Mouse (Mus musculus) NIH3T3 (cell line): ENCODE measurements around the gene Hccs.
"Not testable (repeated sequence)": the region's sequence is repeated elsewhere in the genome, so short reads cannot be mapped to it uniquely, and the experiment has no call there.

Experiments
- DNase-seq: peaks from one replicate; pipeline ENCODE4 v3.0.0-alpha.2; 2012; ENCODE audit warnings: low read depth

Gene Hccs

DNA sequence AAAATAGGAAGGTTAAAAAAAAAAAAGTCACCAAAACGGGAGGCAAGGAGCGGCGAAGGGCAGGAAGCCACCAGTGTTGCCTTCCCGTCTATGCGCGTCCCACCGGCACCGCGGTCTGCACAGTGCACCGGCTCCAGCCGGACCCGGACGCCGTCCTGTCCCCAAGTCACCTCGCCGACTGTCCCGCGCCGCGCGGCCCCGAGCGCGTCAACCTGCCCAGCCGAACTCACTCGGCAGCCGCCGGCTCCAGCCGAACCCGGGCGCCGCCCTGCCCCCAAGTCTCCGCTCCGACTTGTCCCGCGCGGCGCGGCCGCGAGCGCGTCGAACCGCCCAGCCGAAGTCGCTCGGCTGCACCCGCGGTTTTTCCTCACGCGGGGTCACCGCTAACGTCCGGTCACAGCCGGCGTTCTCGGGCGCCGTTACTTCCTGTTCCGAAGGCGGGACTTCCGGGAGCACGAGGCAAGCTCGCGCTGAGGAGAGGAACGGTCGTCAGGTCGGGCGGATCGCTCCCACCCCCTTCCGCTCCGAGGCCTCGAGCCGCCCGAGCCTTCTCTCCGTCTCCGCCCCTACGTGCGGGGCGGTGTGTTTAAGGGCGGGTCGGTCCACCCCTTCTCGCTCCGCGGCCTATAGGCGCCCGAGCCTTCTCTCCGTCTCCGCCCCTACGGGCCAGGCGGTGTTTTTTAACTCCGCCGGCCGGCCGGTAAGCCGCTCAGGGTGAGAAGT lies at the start of gene Hccs:
Gene Hccs (minus strand): TSS at position 428 of the 723 bp plus-strand sequence.
- DNase-seq = peak; percentile 93

DNA sequence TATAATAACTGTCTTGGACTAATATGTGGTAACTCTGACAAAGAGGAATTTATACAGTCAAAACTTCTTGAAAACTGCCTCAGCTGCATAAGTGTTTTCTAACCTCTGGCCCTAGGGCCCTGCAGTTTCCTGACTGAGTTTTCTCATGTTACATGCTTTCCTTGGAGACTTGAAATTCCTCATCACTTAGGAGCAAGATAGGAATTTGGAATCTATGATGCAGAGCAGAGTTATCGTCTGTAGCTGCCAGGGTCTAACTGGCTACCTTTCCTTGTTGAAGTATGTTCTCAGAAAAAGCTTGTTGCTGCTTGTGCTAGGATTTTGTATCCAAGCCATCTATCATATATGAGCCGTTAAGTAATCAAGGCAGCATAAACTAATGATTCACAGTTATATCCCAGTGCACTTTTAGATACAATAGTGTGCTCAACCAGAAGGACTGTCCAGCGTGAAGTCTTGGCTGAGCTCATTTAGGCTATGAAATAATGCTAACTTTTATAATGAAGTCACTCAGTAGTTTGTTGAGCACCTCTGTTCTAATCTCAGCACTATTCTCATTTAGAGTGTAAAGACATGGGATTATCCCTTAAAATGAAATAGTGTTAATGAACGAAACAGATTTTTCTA lies 37.1 kb upstream of the Hccs start:
- DNase-seq = peak; percentile 57

DNA sequence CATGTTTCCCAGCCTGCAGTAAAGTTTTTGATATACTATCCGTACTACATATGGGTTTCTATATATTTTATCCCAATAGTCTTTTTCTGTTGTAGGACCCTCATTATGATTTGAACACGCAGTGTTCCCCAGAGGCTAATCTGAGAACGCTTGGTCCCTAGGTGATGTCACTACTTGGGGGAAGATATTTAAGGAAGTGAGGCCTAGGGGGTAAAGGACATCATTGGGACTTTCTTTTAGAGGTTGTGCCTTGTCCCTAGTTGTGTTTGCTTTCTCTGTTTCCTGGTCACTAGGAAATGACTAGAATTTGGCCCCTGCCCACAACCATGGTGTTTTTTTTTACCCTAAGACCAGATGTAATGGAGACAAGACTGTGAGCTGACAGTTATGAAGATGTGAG lies 18.0 kb upstream of the Hccs start:
- no peak for DNase-seq

DNA sequence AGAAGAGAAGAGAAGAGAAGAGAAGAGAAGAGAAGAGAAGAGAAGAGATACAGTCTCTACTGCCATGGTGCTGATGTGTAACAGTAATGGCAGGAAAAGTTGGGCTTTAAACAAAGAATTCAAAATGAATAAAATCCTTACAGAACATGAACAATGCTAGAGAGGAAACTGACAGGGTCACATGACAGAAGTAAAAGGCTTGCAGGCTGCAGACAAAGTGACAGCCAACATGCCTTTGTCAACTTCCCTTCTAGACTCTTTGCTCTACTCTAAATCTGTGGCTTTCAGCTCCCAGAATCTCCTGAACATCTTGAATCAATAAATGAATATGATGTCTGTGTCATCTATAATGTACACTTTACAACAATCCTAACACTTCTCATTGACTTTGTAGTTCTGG lies 17.4 kb upstream of the Hccs start:
- DNase-seq = no peak

DNA sequence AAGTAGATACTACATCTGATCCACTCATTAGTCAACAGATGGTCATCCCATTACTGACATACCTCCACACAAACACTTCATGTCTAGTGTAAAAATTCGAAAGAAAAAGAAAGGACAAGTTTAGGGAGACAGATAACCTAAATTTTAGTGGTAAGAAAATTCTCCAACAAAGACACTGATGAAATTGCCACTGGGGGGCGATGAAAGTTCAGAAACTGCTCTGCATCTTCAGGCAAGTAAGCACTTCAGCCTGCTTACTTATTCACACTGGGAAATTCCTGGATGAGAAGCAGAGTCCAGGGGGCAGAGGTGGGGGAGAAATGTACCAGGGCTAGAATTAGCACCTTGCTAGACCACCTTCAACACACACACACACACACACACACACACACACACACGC lies 12.1 kb upstream of the Hccs start:
- DNase-seq = peak; percentile 80

DNA sequence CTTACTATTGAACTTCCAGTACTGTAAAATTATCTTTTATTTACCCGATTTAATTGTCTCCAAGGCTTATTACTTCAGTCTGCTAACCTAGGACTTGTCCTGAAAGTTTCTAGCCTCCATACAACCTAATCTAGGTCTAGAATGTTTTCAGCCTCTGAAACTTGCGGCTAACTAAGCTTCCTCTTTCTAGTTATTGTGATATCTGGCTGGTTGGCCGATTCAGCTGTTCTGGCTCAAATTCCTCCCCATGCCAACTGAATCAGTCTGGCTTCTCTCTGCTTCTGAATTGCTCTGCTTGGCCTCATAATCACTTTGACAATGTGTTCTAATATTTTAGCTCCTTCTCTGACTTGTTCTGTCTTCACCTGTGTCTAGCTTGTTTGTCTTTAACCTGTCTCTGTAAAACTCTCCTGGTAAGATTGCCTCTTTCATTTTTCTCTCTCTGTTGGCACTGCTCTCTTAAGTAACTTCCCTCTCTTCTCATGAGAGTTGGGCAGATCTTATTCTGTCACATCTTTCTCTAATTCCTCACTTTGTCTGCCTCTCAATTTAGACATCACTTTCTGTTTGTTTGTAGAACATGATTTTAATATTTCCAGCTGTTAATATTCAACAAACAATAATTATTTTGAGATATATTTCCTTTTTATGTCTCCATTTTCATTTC lies 5.9 kb upstream of the Hccs start:
- DNase-seq = no peak

DNA sequence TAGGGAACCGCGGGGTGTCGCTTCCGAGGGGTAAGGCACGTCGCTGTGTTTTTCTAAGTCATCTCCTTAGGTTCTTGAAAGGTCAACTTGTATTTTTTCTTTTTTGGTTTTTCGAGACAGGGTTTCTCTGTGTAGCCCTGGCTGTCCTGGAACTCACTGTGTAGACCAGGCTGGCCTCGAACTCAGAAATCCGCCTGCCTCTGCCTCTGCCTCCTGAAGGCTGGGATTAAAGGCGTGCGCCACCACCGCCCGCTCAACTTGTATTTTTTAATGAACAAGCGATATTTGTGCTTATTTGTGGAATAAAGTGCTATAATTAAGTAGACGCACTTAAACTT lies 465 bp upstream of the Hccs start:
- DNase-seq = not testable (repeated sequence)

DNA sequence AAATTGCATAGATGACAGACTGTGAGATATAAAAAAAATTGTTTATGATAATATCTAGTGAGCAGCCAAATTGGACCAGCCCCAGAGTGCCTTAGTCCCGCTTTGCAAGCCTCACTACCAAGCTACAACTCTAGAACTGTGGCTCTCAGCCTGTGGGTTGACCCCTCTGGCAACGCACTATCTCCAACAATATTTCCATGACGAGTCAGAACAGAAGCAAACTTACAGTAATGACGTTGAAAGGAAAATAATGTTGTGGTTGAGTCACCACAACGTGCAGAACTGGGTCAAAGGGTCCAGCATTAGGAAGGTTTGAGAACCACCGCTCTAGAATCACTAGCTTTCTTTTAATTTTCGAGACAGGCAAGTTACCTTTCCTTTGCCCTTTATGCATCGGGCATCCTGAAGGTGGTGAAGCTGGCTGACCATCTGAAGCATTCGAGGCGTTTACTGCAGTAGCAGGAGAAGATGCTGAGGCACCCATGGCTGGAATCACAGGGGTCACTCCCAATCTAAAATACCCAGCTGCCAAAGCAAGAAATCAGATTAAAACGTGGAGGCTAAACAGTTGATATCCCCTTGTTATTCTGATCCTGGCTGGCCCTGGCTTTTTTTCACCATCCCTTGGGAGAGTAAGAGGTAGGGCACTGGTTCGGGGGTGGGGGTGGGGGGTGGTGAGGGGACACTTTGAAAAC lies 959 bp downstream of the Hccs start:
- peak; percentile 74 for DNase-seq

DNA sequence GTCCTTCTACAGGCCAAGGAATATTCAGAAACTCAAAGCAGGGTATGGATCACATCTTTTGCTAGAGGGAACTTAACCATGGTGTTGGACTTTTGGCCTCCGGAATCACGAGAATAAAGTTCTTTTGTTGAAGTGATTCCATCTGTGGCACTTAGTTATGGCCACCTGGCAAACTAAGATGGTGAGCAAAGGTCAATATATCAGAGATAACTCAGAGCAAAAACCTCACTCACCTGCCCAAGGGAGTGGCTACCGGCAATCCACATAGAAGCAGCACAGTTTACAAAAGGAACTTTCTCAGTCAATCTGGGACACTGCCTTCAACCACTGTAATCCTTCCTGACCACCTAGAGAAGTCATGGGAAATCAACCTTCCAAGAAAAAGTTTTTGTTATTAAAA lies 11.6 kb downstream of the Hccs start:
- DNase-seq = no peak

DNA sequence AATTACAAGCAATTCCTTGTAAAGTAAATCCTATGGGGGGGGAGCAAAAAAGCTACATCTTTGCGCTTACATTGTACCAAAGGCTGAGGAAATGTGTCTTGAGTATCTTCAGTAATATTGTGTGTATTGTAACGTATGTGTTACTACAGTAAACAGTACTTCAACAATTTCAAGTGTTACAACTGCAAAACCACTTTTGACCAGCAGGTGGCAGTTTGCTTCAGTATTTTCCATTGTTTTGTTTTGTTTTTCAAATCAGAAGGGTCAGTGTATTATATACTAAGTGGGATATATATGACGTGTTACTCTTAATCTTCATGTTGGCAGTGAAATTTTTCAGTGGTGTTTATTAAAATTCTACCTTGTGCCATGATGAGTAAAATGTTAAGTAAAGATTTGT lies 16.2 kb downstream of the Hccs start:
- DNase-seq = peak; percentile 77

DNA sequence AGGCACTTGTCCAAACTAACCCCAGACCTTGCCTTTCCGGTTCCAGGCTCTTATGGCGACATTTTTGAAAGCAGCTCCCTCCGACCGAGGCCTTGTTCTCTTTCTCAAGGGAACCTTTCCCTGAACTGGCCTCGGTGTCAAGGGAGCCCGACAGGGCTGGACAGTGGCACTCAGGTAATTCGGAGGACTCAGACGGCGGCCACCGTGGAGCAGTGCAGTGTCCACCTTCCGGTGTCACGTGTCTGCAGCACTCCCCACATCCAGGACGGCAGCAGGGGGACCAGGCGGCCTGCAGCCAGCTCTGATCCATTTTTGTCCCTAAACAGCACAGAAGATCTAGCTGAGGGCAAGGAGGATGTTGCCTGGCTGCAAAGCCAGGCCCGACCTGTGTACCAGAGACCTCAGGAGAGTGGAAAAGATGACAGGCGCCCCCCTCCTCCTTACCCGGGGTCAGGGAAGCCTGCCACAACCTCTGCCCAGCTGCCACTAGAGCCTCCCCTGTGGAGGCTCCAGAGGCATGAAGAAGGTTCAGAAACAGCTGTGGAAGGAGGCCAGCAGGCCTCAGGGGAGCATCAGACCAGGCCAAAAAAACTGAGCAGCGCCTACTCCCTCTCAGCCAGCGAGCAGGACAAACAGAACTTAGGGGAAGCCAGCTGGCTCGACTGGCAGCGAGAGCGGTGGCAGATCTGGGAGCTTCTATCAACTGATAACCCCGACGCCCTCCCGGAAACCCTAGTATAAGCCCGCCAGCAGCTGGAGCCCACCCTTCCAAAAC lies 17.7 kb downstream of the Hccs start:
- DNase-seq = peak; percentile 9

DNA sequence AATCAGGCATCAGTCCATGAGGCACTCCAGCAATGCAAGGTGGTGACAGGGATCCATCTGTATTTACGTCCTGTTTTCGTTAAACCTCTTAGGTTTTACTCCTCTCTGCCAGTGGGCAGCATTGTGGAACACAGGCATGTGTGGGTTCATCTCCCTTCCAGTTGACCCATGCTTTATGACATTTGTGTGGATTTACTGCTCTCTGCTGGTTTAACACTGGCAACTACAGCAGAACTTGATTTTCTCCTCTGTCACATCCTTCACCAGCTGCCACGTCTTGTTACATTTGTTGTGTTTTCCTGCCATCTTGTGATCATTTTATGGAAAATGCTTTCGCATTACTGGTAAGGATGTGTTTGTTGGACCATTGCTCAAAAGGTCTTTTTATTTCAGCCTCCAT lies 20.6 kb downstream of the Hccs start:
- peak; percentile 73 for DNase-seq

DNA sequence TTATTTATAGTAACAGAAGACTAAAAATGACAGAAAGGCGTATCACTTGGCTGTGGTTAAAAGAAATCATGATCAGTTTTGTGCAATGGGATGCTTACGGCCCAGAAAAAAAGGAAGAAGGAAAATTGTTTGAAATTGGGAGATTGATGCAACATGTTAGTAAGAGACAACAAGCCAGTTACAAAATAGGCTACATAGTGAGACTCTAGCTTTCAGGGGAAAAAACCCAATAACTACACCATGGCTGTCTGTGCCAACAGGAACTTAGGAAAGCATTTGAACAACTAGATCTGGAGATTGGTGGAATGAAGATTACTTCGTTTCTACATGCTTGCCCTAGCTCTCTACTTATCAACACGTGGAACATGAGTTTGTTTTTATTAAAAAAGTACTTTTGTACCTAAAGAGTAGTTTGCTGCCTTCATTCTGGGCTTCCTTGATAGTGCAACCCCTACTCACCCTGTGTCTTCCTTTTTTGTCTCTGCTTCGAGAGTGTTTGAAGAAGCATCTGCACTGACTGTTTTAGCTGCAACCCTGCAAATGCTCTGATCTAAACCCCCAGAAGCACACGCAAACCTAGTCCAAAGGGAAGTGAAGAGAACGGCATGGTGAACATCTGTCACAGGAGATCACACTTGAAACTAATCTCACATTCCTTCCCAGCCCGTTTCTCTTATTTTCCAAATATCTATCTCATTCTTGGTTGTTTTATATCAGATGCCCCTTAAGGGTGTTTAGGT lies 56.6 kb downstream of the Hccs start:
- no peak for DNase-seq

DNA sequence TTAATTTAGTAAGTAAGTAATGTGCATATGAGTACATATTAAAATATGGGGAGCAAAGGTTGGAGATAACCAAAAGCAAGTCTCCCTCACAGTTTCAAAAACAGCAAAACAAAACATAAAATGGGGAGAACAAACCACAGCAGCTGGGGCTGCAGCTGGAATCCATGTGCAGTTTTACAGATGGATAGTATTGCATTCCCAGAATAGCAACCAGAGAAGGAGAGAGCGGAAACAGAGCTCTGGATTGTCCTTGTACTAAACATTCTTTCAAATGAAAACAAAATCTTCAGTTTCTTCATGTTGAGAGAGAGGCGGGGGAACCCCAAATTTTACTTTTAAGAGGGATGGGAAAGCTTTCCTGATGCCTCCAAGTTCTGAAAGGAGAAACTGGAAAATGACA lies 58.0 kb downstream of the Hccs start:
- DNase-seq = peak; percentile 13

DNA sequence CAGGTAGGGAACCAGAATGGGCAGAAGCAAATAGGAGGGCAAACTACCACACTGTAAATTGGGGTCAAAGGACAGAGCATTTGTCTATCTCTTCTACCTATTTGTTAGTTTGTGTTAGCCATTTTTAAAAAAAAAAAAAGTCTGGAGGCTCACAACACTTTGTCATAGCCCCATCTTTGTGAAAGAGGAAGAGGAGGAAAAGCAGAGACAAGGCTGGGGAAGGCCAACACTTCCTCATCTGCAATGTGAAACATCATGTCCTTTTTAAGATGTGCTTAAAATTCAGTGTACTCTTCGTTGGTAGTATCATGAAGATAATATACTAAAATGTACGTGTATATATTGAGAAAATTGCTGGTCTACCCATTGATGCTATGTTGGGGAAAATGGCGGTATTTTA lies 59.1 kb downstream of the Hccs start:
- DNase-seq = no peak

DNA sequence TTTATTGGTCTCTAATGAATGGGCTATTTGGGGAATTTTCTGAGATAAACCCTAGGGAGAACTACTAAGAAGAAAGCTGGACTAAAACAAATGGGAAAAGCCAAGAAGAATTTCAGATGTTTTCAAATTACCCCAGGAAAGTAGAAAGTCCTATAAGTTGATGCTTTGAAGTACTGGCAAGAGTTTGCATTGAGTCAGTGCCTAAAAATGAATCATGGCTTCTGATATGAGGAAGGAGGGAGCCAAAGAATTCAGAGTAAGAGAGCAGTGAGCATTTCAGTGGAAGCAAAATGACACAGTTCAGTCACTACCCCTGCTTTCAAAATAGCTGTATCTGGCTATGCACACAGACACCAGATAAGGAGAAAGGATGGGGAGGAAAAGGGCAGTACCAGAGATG lies 63.4 kb downstream of the Hccs start:
- peak; percentile 61 for DNase-seq

DNA sequence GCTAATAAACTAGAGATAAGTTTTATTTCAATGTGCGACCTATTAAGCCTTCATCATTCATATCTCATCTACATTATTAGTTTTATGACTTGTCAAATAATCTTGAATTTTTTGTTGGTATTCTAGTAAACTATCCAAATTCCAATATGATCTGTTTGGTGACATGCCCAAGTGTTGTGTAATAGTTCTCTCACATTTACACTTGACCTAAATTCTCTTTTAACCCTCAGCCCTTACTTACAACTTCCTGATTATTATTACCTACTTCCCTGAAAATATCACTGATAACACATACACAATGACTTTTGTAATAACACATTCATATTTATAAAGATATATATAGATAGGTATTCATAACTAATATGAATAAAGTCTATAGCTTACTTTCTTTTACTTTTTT lies 64.3 kb downstream of the Hccs start:
- DNase-seq = peak; percentile 4

DNA sequence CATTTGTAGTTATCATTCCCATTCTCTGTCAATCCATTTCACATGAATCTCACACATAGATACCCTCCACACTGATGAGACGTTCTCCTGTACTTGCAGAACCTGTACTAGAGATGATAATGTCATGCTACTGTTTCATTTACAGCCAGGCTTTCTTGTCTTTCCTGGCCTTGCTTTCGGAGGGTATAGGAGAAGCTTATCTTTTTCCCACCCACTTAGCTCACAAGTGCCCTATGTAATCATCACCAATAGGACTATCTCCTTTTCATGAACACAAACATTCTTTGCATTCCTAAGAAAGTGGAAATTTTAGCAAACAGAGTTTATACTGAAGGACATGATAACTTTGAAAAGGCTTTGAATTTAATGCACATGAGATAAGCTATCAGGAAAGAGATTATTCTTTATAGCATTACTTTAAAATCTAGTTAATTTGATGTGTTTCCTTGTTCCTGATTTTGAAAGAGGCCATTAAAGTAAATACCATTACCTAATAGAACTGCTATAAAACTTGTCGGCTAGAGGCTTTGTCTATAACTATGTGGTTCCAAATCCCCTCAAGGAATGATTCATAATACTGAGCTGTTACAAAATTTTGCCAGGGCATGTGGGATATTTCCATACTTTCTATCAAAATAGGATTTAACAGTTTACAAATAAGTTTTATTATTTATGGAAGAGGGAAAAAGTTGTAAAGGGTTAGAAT lies 97.7 kb downstream of the Hccs start:
- DNase-seq = peak; percentile 2

DNA sequence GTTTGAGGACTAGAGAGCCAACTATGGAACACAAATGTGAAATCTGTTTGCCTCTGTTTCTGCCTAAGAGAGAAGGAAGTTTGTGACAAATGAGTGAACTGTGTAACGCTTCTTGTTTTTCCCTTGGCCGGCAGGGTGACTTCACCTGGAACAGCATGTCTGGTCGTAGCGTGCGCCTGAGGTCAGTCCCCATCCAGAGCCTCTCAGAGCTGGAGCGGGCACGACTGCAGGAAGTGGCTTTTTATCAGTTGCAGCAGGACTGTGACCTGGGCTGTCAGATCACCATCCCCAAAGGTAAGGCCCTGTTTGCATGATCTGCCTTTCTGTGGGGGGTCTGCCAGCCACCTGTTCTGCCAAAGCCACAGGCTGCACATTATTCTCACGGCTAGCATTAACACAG lies 100.1 kb downstream of the Hccs start:
- no peak for DNase-seq

DNA sequence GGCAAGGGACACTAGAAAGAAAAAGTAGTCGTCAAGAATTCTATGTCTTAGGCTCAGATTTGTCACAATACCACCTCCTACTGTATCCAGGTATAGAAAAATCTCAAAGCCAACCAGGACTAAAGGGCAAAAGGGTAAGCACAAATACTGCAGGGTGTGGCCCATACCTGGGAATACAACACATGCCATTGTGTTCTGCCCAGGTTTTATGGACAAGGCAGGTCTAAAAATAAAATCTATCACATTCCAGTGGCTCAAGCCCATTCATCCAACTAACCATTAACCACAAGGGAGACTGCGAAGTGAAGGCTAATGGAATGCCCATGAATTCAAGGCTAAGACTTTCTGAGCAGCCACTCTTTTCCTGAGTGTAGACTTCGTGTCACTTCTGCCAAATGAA lies 110.2 kb downstream of the Hccs start:
- no peak for DNase-seq
